Mouse (Mus musculus) C2C12 (cell line): Measurements from ENCODE around the gene Cacna2d4. TPM values are rescaled to one million over a fixed set of nuclear protein-coding genes. Genes with fewer than 3 reads are reported as not detected.

ENCODE experiments used
- H3K27me3 ChIP-seq: one replicate; pipeline ENCODE4 v1.6.1; 2011; ENCODE audit not compliant: control insufficient read depth, insufficient read depth, insufficient read length
- H3K36me3 ChIP-seq: one replicate; pipeline ENCODE4 v1.6.1; 2011; ENCODE audit not compliant: control insufficient read depth, insufficient read depth
- H3K4me3 ChIP-seq: one replicate; pipeline ENCODE4 v1.5.1; 2011; ENCODE audit warnings: mild to moderate bottlenecking, control low read depth; ENCODE audit not compliant: poor library complexity, insufficient read depth, severe bottlenecking
- H3K79me2 ChIP-seq: one replicate; pipeline ENCODE4 v1.6.1; 2011; ENCODE audit not compliant: control insufficient read depth, insufficient read depth
- H3K79me3 ChIP-seq: one replicate; pipeline ENCODE4 v1.6.1; 2011; ENCODE audit warnings: low read depth, control low read depth
- H3ac ChIP-seq: one replicate; pipeline ENCODE3; 2011; ENCODE audit warnings: low read depth; ENCODE audit not compliant: control insufficient read depth, insufficient read length
- CEBPB ChIP-seq: IDR thresholded peaks from one replicate; pipeline ENCODE4 v1.6.1; 2011; ENCODE audit warnings: low read depth, mild to moderate bottlenecking, control low read depth, moderate library complexity
- CTCF ChIP-seq: IDR thresholded peaks from one replicate; pipeline ENCODE4 v1.5.1; 2011; ENCODE audit not compliant: control insufficient read depth, insufficient read depth, insufficient read length
- FOSL1 ChIP-seq: IDR thresholded peaks from one replicate; pipeline ENCODE4 v1.8.0; 2011; ENCODE audit warnings: mild to moderate bottlenecking, low read length; ENCODE audit not compliant: poor library complexity, insufficient read depth, severe bottlenecking
- MAX ChIP-seq: IDR thresholded peaks from one replicate; pipeline ENCODE4 v1.6.1; 2011; ENCODE audit warnings: mild to moderate bottlenecking, control low read depth
- MYOD1 ChIP-seq: IDR thresholded peaks from one replicate; pipeline ENCODE4 v1.6.1; 2011; ENCODE audit warnings: low read depth; ENCODE audit not compliant: control insufficient read depth, insufficient read length
- MYOG ChIP-seq: IDR thresholded peaks from one replicate; pipeline ENCODE4 v1.6.1; 2011; ENCODE audit not compliant: control insufficient read depth, insufficient read length; ENCODE audit errors: extremely low read depth
- USF1 ChIP-seq: IDR thresholded peaks from one replicate; pipeline ENCODE4 v1.6.1; 2011; ENCODE audit warnings: low read depth, mild to moderate bottlenecking, control low read depth, moderate library complexity
- polyA plus RNA-seq: library from polyadenylated mRNA; unstranded; fragments of >200 nt; fragmentation: generic; extraction: Trizol; gene quantifications from one replicate; pipeline ENCODE4 v1.2.1, GENCODE M21; 2012; ENCODE audit warnings: missing spikeins

Gene Cacna2d4
- polyA plus RNA-seq, 1 experiment: not detected

DNA sequence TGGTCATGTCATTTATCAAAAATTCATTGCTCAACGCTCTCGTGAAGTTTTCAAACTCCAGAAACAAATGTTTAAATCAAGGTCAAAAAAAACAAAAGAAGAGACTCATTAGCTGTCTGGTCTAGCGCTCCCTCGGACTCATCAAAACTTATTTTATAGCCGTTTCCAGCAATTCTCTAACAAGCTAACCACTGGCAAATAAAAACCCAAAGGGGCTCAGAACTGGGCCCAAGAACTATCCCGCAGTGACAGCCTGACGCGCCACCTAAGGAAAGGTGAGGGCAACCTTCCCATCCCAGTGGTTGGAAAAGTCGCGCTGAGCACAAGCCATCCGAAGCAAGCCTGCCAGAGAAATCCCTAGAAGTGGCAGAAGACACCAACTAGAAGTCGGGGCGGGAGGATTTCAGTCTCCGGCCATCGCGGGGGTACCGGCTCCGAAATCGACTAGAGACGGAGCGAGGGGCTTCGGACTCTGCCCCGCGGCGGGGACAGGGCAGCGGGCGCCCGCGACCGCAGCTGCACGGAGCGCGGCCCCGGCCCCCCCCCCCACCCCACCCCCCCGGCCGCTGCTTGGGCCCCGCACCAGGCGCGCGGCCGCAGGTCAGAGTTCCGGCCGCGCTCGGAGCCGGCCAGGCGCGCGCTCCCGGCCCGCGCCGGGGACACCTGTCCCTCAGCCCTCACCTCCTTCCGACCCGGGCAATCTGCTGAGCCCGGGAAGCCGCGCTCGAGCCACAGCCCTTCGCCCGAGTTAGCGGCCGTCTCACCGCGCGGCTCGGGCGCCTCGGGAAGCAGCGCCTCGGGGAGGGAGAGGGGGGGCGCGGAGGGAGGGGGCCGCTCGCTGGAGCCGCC is 151.7 kb downstream of the Cacna2d4 start:
- Histone ChIP-seq H3K79me2 (peaks cover 51% of the 10 kb centered on the region), H3K27me3 (no peaks in the 10 kb centered on the region), H3K36me3 (no peaks in the 10 kb centered on the region), H3K4me3 (peak overlapping the region; percentile 68), H3K79me3 (peaks cover 49% of the 10 kb centered on the region), H3ac (peak overlapping the region; percentile 60)
- TF ChIP-seq CEBPB (no peak), MYOG (no peak), USF1 (no peak), CTCF (no peak), MAX (no peak), FOSL1 (no peak), MYOD1 (no peak)

DNA sequence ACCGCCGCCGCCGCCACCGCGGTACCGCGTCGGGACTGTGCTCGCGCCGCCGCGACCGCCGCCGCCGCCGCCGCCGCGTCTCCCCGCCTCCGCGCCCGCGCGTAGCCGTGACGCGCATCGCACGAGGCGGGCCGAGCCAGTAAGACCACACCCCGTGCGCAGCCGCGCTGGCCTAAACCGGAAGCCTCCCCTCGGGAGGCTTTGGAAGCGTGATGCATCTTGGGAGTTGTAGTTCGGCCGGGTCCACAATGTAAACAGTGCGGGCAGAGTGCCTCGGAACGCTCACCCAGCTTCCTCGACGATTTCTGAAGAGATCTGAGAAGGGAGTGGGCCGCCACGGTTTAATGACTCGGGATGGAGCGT is 152.3 kb downstream of the Cacna2d4 start:
- H3ac ChIP-seq: peak overlapping the region; percentile 60
- peak overlapping the region; percentile 68 for H3K4me3 ChIP-seq

GRCm38 (mm10) chr6:119389089-119389488 is 152.8 kb downstream of the Cacna2d4 start:
- H3K79me3 ChIP-seq: peaks cover 38% of the 10 kb centered on the region
- H3K27me3 ChIP-seq: no peaks in the 10 kb centered on the region
- H3K79me2 ChIP-seq: peaks cover 41% of the 10 kb centered on the region
- peak overlapping the region; percentile 38 for H3ac ChIP-seq
- TF ChIP-seq CTCF (no peak), MYOG (no peak), USF1 (no peak), MYOD1 (no peak), CEBPB (no peak), MAX (no peak), FOSL1 (no peak)
- H3K4me3 ChIP-seq: peak overlapping the region; percentile 25
- no peaks in the 10 kb centered on the region for H3K36me3 ChIP-seq

More for the DNA sequence above, 152.3 kb downstream of the Cacna2d4 start:
- Histone ChIP-seq H3K36me3 (no peaks in the 10 kb centered on the region), H3K79me3 (peaks cover 43% of the 10 kb centered on the region), H3K27me3 (no peaks in the 10 kb centered on the region), H3K79me2 (peaks cover 45% of the 10 kb centered on the region)
- TF ChIP-seq MYOD1 (no peak), USF1 (peak; percentile 37), CEBPB (no peak), MYOG (no peak), FOSL1 (no peak), CTCF (no peak), MAX (peak; percentile 61)

GRCm38 (mm10) chr6:119390728-119391127 is 154.4 kb downstream of the Cacna2d4 start:
- no peak overlapping the region for H3ac ChIP-seq
- peaks cover 22% of the 10 kb centered on the region for H3K79me3 ChIP-seq

GRCm38 (mm10) chr6:119392836-119393235 is 156.5 kb downstream of the Cacna2d4 start:
- Histone ChIP-seq H3K79me3 (peaks cover 2% of the 10 kb centered on the region), H3K27me3 (no peaks in the 10 kb centered on the region), H3K36me3 (no peaks in the 10 kb centered on the region), H3K79me2 (peaks cover 3% of the 10 kb centered on the region), H3K4me3 (no peak overlapping the region), H3ac (no peak overlapping the region)
- TF ChIP-seq FOSL1 (peak; percentile 83), MYOD1 (peak; percentile 11), MAX (no peak), CTCF (no peak), CEBPB (peak; percentile 88), USF1 (no peak), MYOG (no peak)

More at GRCm38 (mm10) chr6:119390728-119391127, 154.4 kb downstream of the Cacna2d4 start:
- H3K4me3 ChIP-seq: no peak overlapping the region
- H3K79me2 ChIP-seq: peaks cover 24% of the 10 kb centered on the region
- H3K36me3 ChIP-seq: no peaks in the 10 kb centered on the region
- TF ChIP-seq CTCF (no peak), CEBPB (peak; percentile 10)
- H3K27me3 ChIP-seq: no peaks in the 10 kb centered on the region
